Mouse (Mus musculus) layer of hippocampus, adult 2 months (tissue): ENCODE measurements around the gene Timm13. TPM values are rescaled to one million over a fixed set of nuclear protein-coding genes. Genes with fewer than 3 reads are reported as not detected.

Experiments used
- DNase-seq, 2 experiments: peaks; one replicate each; pipeline ENCODE4 v3.0.0; 2022; ENCODE audit warnings: low spot score in 2 of 2
- H3K27ac ChIP-seq: fragments of 200-600 bp; 2 replicates; pipeline ENCODE4 v1.8.1; 2022
- H3K4me3 ChIP-seq: fragments of 200-600 bp; 2 replicates; pipeline ENCODE4 v1.8.1; 2022; ENCODE audit warnings: mild to moderate bottlenecking
- CTCF ChIP-seq: fragments of 200-600 bp; conservative IDR thresholded peaks from 2 replicates; pipeline ENCODE4 v1.8.1; 2022; ENCODE audit warnings: antibody characterized with exemption, mild to moderate bottlenecking, moderate library complexity
- total RNA-seq, 2 experiments: library from RNA; stranded (reverse); gene quantifications; 2 replicates each; pipeline ENCODE4 v1.2.3; 2021

Gene Timm13
- total RNA-seq, 2 experiments from 2014 or later: 134 to 145 TPM

DNA sequence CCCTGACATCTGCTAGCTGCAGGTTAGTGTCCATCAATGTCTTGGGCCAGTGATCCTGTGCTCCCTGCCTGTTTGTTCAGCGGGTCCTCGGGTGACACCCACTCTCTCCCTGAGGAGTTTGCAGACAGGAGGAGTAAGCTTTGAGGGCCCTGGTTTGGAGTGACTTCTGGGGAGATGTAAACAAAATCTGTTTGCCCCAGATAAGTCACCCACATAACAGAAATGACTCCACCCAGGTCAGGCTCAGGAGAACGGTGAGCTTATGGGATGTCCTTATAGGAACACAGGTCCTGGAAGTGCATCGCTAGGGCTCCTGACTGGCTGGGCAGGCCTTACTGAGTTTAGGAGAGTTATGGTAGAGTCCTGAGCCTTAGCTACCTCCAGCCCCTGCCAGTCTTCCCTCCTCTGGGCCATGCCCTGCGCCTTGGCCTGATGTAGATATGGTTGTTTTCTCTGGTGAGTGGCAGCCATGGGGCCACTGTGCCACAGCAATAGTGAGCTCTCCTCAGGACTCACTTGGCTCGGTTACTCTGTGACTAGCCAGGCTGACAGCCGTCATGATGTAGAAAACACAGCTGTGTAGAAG, 42.3 kb downstream of the Timm13 start:
- H3K27ac ChIP-seq: peak overlapping the region; percentile 64; the same call in 1 of the 2 replicates

DNA sequence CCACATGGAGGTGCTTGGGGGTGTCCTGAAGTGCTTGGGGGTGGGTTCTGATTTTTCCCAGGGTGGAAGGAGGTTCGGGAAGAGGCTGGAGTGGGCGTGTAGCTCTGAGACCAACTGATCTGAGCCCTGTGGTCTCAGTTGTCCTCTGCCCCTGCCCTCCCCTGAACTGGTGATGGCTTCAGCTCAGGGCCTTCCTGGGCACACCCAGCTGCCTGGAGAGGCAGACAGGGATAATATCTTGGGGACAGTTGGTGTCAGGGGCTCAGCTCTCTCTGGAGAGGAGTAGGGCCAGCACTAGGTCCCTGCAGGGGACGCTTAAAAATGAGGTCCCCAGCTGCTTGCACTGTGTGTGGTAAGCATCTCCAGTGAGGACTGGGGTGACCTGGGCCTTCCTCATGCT, 42.9 kb downstream of the Timm13 start:
- Histone ChIP-seq H3K27ac (peak overlapping the region; percentile 64), H3K4me3 (no peak overlapping the region)
- no peak for DNase-seq
- no peak for TF ChIP-seq CTCF

More for the DNA sequence above, 42.3 kb downstream of the Timm13 start:
- TF ChIP-seq CTCF: no peak
- no peak overlapping the region for H3K4me3 ChIP-seq
- no peak for DNase-seq

DNA sequence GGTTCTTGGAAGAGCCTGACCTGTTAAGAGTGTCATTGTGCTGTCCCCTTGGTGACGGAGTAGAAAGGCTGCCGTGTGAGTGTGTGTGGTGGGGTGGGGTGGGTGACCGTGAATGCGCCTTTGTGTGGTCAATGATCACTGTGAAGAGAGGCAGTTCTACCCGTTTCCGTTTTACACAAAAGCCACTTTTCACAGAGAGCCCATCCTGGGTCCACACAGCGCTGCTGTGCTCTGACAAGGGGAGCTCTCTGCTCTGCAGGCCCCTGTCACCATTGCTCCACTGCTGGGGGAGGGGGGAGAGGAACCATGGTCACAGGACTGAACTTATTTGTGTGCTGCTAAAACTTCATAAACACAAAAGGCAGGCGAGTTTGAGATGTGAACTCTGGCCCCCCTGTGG, 43.4 kb downstream of the Timm13 start:
- TF ChIP-seq CTCF: no peak
- peak in 1 of 2 experiments; percentile 54 for DNase-seq
- Histone ChIP-seq H3K27ac (peak overlapping the region; percentile 89), H3K4me3 (no peak overlapping the region)

DNA sequence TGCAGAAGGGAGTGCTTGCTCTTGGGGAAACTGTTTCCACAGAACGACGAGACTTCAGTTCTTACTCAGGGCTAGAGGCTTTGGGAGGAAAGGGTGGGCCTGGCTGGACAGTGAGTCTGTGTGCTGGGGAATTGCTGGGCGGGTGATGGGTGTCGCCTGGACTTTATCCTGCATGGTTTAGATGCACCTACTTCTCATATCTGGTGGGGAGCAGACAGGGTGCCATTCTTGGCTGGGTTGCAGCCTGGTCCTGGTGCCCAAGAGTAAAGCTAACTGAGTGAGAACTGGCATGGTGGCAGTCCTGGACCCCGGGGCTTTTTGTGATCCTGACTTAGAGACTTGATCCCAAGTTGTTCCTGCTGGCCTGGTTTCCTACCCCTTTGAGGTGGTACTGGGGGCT, 43.9 kb downstream of the Timm13 start:
- Histone ChIP-seq H3K27ac (peak overlapping the region; percentile 89), H3K4me3 (peak overlapping the region; percentile 2; the same call in 1 of the 2 replicates)
- no peak for DNase-seq
- TF ChIP-seq CTCF: no peak

- DNase-seq: no peak
- TF ChIP-seq CTCF: peak; percentile 44
- Histone ChIP-seq H3K27ac (peak overlapping the region; percentile 89), H3K4me3 (peak overlapping the region; percentile 99)
Measured at GRCm38 (mm10) chr10:80856267-80856666, 44.5 kb downstream of the Timm13 start.

GRCm38 (mm10) chr10:80855749-80856073, 45.1 kb downstream of the Timm13 start:
- H3K4me3 ChIP-seq: peak overlapping the region; percentile 99
- TF ChIP-seq CTCF: no peak
- DNase-seq: no peak
- peak overlapping the region; percentile 89 for H3K27ac ChIP-seq

GRCm38 (mm10) chr10:80854913-80855748, 45.6 kb downstream of the Timm13 start, which contains the start of the genes Lsm7 and Sppl2b:
Lsm7 (minus strand) TSS chr10:80855209.
Sppl2b (plus strand) TSS chr10:80855275.
- TF ChIP-seq CTCF: no peak
- DNase-seq: peak; percentile 95 to 96
- peak within 1 kb of the TSS; percentile 99 for H3K4me3 ChIP-seq
- peak within 1 kb of the TSS; percentile 89 for H3K27ac ChIP-seq

Other genes with a start within 250 kb of the Timm13 start
- 100 to 1,000 TPM; 102 to 105 TPM for gene Btbd2, start 243.9 kb downstream of the Timm13 start, total RNA-seq
- 10 to 100 TPM; 45.3 to 46.9 TPM for gene Mknk2, start 222.9 kb downstream of the Timm13 start, total RNA-seq
- gene Mob3a, start 199.0 kb downstream of the Timm13 start, total RNA-seq: 10 to 100 TPM; 10.6 to 16.5 TPM
- 10 to 100 TPM; 65.0 to 69.0 TPM for gene Izumo4, start 198.8 kb downstream of the Timm13 start, total RNA-seq
- 100 to 1,000 TPM; 145 to 153 TPM for gene Ap3d1, start 158.7 kb downstream of the Timm13 start, total RNA-seq
- 10 to 100 TPM; 52.0 to 63.6 TPM for gene Dot1l, start 145.8 kb downstream of the Timm13 start, total RNA-seq
- 10 to 100 TPM; 51.7 to 55.1 TPM for gene Sf3a2, start 102.8 kb downstream of the Timm13 start, total RNA-seq
- gene Plekhj1, start 102.3 kb downstream of the Timm13 start, total RNA-seq: 10 to 100 TPM; 68.4 to 76.3 TPM
- gene Amh, start 95.7 kb downstream of the Timm13 start, total RNA-seq: 1 to 10 TPM; 2.7 to 5.3 TPM
- 1 to 10 TPM; 1.9 to 2.5 TPM for gene Jsrp1, start 87.5 kb downstream of the Timm13 start, total RNA-seq
- 100 to 1,000 TPM; 478 to 493 TPM for gene Oaz1, start 74.3 kb downstream of the Timm13 start, total RNA-seq
- 10 to 100 TPM; 49.4 to 54.3 TPM for gene Lingo3, start 56.9 kb downstream of the Timm13 start, total RNA-seq
- gene Lsm7, start 45.8 kb downstream of the Timm13 start, total RNA-seq: 10 to 100 TPM; 51.6 to 53.3 TPM
- 10 to 100 TPM; 61.2 to 63.2 TPM for gene Sppl2b, start 45.7 kb downstream of the Timm13 start, total RNA-seq
- gene Tmprss9, start 29.1 kb downstream of the Timm13 start, total RNA-seq: under 1 TPM; 0.46 to 0.56 TPM
- gene Lmnb2, start 17.3 kb upstream of the Timm13 start, total RNA-seq: 10 to 100 TPM; 20.8 to 21.9 TPM
- gene Gadd45b, start 29.1 kb upstream of the Timm13 start, total RNA-seq: 10 to 100 TPM; 17.0 to 17.5 TPM
- 100 to 1,000 TPM; 161 to 176 TPM for gene Gng7, start 114.0 kb upstream of the Timm13 start, total RNA-seq
- gene Diras1, start 124.7 kb upstream of the Timm13 start, total RNA-seq: 100 to 1,000 TPM in 1 of 2 experiments, 10 to 100 TPM in 1; 95.2 to 100 TPM
- 10 to 100 TPM; 60.8 to 66.1 TPM for gene Slc39a3, start 136.5 kb upstream of the Timm13 start, total RNA-seq
- gene Sgta, start 159.2 kb upstream of the Timm13 start, total RNA-seq: 100 to 1,000 TPM; 176 TPM
- gene Thop1, start 169.1 kb upstream of the Timm13 start, total RNA-seq: 10 to 100 TPM; 52.0 to 52.6 TPM
- under 1 TPM; 0.20 to 0.66 TPM for gene Creb3l3, start 197.9 kb upstream of the Timm13 start, total RNA-seq
- gene Map2k2, start 204.9 kb upstream of the Timm13 start, total RNA-seq: 100 to 1,000 TPM; 132 to 139 TPM
- gene Zbtb7a, start 234.3 kb upstream of the Timm13 start, total RNA-seq: 100 to 1,000 TPM; 103 to 109 TPM